28 mouse cellular contexts compared by ENCODE assay signal in the genomic region with DNA sequence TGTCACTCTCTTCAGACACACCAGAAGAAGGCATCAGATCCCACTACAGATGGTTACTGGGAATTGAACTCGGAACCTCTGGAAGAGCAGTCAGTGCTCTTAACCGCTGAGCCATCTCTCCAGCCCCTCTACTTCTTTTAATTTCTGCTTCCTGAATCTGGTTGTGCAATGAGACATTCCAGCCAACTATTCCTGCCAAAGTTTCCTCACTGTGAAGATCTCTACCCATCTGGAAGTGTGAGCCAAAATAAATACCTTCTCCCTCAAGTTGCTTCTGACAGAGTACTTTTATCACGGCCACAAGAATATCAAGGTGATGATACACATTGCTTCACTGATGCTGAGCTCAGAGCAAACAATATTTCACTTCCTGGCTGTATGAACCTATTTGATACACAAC. TPM values are rescaled to one million over a fixed set of nuclear protein-coding genes. Genes with fewer than 3 reads are reported as not detected.
DNase-seq lines count a peak whose midpoint lies in the region; ATAC-seq and TF ChIP-seq lines count a peak whose summit lies in the region.
"Had no signal": no experiment of that assay in that cellular context is flagged by ENCODE, and none has a peak within 500 bp of the region (broad histone marks: within the 10 kb centered on the region; RNA-seq: fewer than 3 reads in every experiment).

No protein-coding gene starts in this region.

- no peak for ATAC-seq in midbrain, embryonic 11.5 days (ENCODE audit: low FRiP score)
- no peak for ATAC-seq in midbrain, embryonic 15.5 days (replicated peaks)
- ATAC-seq: forebrain, embryonic 13.5 days; forebrain, embryonic 16.5 days; Patski had no signal

- no peaks in the 10 kb centered on the region for H3K27me3 ChIP-seq in heart, embryonic 10.5 days (ENCODE audit: insufficient read depth, poor library complexity, severe bottlenecking)
- H3K27me3 ChIP-seq in midbrain, embryonic 11.5 days (ENCODE audit: control insufficient read depth, insufficient read depth, low read length): no peaks in the 10 kb centered on the region
- H3K27me3 ChIP-seq in midbrain, embryonic 15.5 days (replicated peaks): no peaks in the 10 kb centered on the region
- no peaks in the 10 kb centered on the region for H3K27me3 ChIP-seq in limb, embryonic 10.5 days (ENCODE audit: low read depth, poor library complexity, severe bottlenecking)
- H3K27me3 ChIP-seq: embryonic facial prominence, embryonic 13.5 days; forebrain, embryonic 13.5 days; hindbrain, embryonic 12.5 days; hindbrain, embryonic 15.5 days; Patski had no signal

- H3K9me3 ChIP-seq in heart, embryonic 10.5 days: no peaks in the 10 kb centered on the region
- no peaks in the 10 kb centered on the region for H3K9me3 ChIP-seq in midbrain, embryonic 11.5 days (ENCODE audit: control insufficient read depth, low read length)
- no peaks in the 10 kb centered on the region for H3K9me3 ChIP-seq in midbrain, embryonic 15.5 days
- no peaks in the 10 kb centered on the region for H3K9me3 ChIP-seq in limb, embryonic 10.5 days (replicated peaks)
- H3K9me3 ChIP-seq: embryonic facial prominence, embryonic 10.5 days; embryonic facial prominence, embryonic 13.5 days; forebrain, embryonic 10.5 days; forebrain, embryonic 13.5 days; hindbrain, embryonic 12.5 days; hindbrain, embryonic 15.5 days had no signal

- 0 out of 2 replicates have a peak, but pooled peaks cover 4% of the 10 kb centered on the region for H3K4me1 ChIP-seq in heart, embryonic 10.5 days
- no peaks in the 10 kb centered on the region for H3K4me1 ChIP-seq in midbrain, embryonic 11.5 days (ENCODE audit: control insufficient read depth, insufficient read depth, low read length)
- H3K4me1 ChIP-seq in midbrain, embryonic 15.5 days: no peaks in the 10 kb centered on the region
- H3K4me1 ChIP-seq in limb, embryonic 10.5 days: no peaks in the 10 kb centered on the region
- H3K4me1 ChIP-seq: embryonic facial prominence, embryonic 10.5 days; embryonic facial prominence, embryonic 13.5 days; forebrain, embryonic 10.5 days; forebrain, embryonic 13.5 days; hindbrain, embryonic 12.5 days; hindbrain, embryonic 15.5 days had no signal

- TF ChIP-seq CTCF in left cerebral cortex, adult 2 months (IDR thresholded peaks at IDR 0.05): no peak

- H3K4me3 ChIP-seq in heart, embryonic 10.5 days: no peak overlapping the region
- no peak overlapping the region for H3K4me3 ChIP-seq in midbrain, embryonic 11.5 days (ENCODE audit: low read depth, low read length)
- no peak overlapping the region for H3K4me3 ChIP-seq in midbrain, embryonic 15.5 days
- H3K4me3 ChIP-seq in limb, embryonic 10.5 days: no peak overlapping the region
- no peak overlapping the region for H3K4me3 ChIP-seq in left cerebral cortex, adult 2 months
- H3K4me3 ChIP-seq: embryonic facial prominence, embryonic 10.5 days; embryonic facial prominence, embryonic 13.5 days; erythroblast, embryonic 14.5 days; forebrain, embryonic 10.5 days; forebrain, embryonic 13.5 days; gastrocnemius, adult 2 months; heart, adult 2 months; hindbrain, embryonic 12.5 days; hindbrain, embryonic 15.5 days had no signal

- no peak overlapping the region for H3K27ac ChIP-seq in heart, embryonic 10.5 days
- H3K27ac ChIP-seq in midbrain, embryonic 11.5 days (ENCODE audit: low read depth, low read length): no peak overlapping the region
- no peak overlapping the region for H3K27ac ChIP-seq in midbrain, embryonic 15.5 days
- no peak overlapping the region for H3K27ac ChIP-seq in limb, embryonic 10.5 days
- no peak overlapping the region for H3K27ac ChIP-seq in left cerebral cortex, adult 2 months
- H3K27ac ChIP-seq: embryonic facial prominence, embryonic 10.5 days; embryonic facial prominence, embryonic 13.5 days; forebrain, embryonic 10.5 days; forebrain, embryonic 13.5 days; gastrocnemius, adult 2 months; heart, adult 2 months; hindbrain, embryonic 12.5 days; hindbrain, embryonic 15.5 days had no signal

- no peaks in the 10 kb centered on the region for H3K36me3 ChIP-seq in heart, embryonic 10.5 days
- no peaks in the 10 kb centered on the region for H3K36me3 ChIP-seq in midbrain, embryonic 11.5 days (ENCODE audit: control insufficient read depth, insufficient read depth, low read length)
- no peaks in the 10 kb centered on the region for H3K36me3 ChIP-seq in midbrain, embryonic 15.5 days (replicated peaks)
- no peaks in the 10 kb centered on the region for H3K36me3 ChIP-seq in limb, embryonic 10.5 days
- H3K36me3 ChIP-seq: embryonic facial prominence, embryonic 10.5 days; embryonic facial prominence, embryonic 13.5 days; forebrain, embryonic 10.5 days; hindbrain, embryonic 12.5 days; hindbrain, embryonic 15.5 days had no signal

- no peak overlapping the region for H3K9ac ChIP-seq in midbrain, embryonic 11.5 days (ENCODE audit: low read length)
- H3K9ac ChIP-seq in midbrain, embryonic 15.5 days: no peak overlapping the region
- H3K9ac ChIP-seq: embryonic facial prominence, embryonic 13.5 days; forebrain, embryonic 13.5 days; hindbrain, embryonic 12.5 days; hindbrain, embryonic 15.5 days had no signal

- H3K4me2 ChIP-seq in midbrain, embryonic 11.5 days: no peak overlapping the region
- no peak overlapping the region for H3K4me2 ChIP-seq in midbrain, embryonic 15.5 days
- H3K4me2 ChIP-seq: embryonic facial prominence, embryonic 13.5 days; forebrain, embryonic 13.5 days; heart, embryonic 11.5 days; hindbrain, embryonic 12.5 days; hindbrain, embryonic 15.5 days had no signal

- 89% methylated on average over 3 of the region's 3 CpGs for WGBS in heart, embryonic 10.5 days
- WGBS in midbrain, embryonic 11.5 days: 95% methylated on average over 3 of the region's 3 CpGs
- 92% methylated on average over 3 of the region's 3 CpGs for WGBS in midbrain, embryonic 15.5 days
- 95% methylated on average over 3 of the region's 3 CpGs for WGBS in limb, embryonic 10.5 days

- peak; percentile 25 for DNase-seq in heart, embryonic 10.5 days (ENCODE audit: low spot score)
- no peak for DNase-seq in heart, adult 11 months
- peak; percentile 53 for DNase-seq in midbrain, embryonic 11.5 days (ENCODE audit: low spot score, missing footprints)
- DNase-seq in adipocyte (ENCODE audit: low spot score): peak; percentile 47
- peak; percentile 6 for DNase-seq in limb, embryonic 10.5 days (ENCODE audit: low spot score)
- DNase-seq in retina, postnatal 1 day: no peak
- no peak for DNase-seq in left cerebral cortex, adult 2 months (ENCODE audit: extremely low spot score in 1 of 2, low spot score in 2 of 2)
- DNase-seq: adrenal gland, adult 8-10 months; adrenal gland, postnatal 25 days; cerebellum, adult 11-12 months; cerebellum, adult 8-10 months; cerebellum, postnatal 10 days; cerebellum, postnatal 36 days; embryo, embryonic 11 days; gastrocnemius, adult 2 months; gastrocnemius, postnatal 14 days; heart, adult 2 months had no signal

- intact Hi-C loops in left cerebral cortex, adult 2 months (cut with DNase I): no loop called here

RNA-seq across cellular contexts. Expression of a gene that starts 7.6 kb away (rescaled TPM):
- 66.9 and 119 TPM in 2 replicates for polyA plus RNA-seq in heart, embryonic 10.5 days (2016; fragmentation: Nextera tagmentation; extraction: Ambion mirVana)
- polyA plus RNA-seq in midbrain, embryonic 11.5 days (2014; fragmentation: Nextera tagmentation; extraction: Ambion mirVana): 10.2 and 11.8 TPM in 2 replicates
- polyA plus RNA-seq in midbrain, embryonic 15.5 days (2015; fragmentation: Nextera tagmentation; extraction: Ambion mirVana): 1.2 and 2.0 TPM in 2 replicates
- 30.0 and 36.1 TPM in 2 replicates for polyA plus RNA-seq in limb, embryonic 10.5 days (2016; fragmentation: Nextera tagmentation; extraction: Ambion mirVana)
- 1 to 10 TPM; 1.7 to 2.0 TPM for total RNA-seq in left cerebral cortex, adult 2 months (2021)

Comparison
In these comparisons a context has a peak if more than half of its experiments do, and no peak if none do; other contexts are left out.
1. DNase-seq: peak in heart, embryonic 10.5 days (single experiment), midbrain, embryonic 11.5 days (single experiment), adipocyte (single experiment) and limb, embryonic 10.5 days (single experiment); none in heart, adult 11 months (single experiment), retina, postnatal 1 day (single experiment) and left cerebral cortex, adult 2 months (0 of 2).